Mouse (Mus musculus) C2C12 (cell line): ENCODE results near the gene Nhsl2.

Experiments used
- CTCF ChIP-seq: IDR thresholded peaks from one replicate; pipeline ENCODE4 v1.5.1; 2011; ENCODE audit not compliant: control insufficient read depth, insufficient read depth, insufficient read length
- MAX ChIP-seq: IDR thresholded peaks from one replicate; pipeline ENCODE4 v1.6.1; 2011; ENCODE audit warnings: mild to moderate bottlenecking, control low read depth
- USF1 ChIP-seq: IDR thresholded peaks from one replicate; pipeline ENCODE4 v1.6.1; 2011; ENCODE audit warnings: low read depth, mild to moderate bottlenecking, control low read depth, moderate library complexity

GRCm38 (mm10) chrX:101874147-101874546 lies 25.0 kb downstream of the Nhsl2 start:
- TF ChIP-seq CTCF = no peak
- TF ChIP-seq USF1 = no peak
- no peak for TF ChIP-seq MAX
